10 mouse cellular contexts compared by ENCODE assay signal in genomic region chr8:57314216-57314615, GRCm38 (mm10). TPM values are rescaled to one million over a fixed set of nuclear protein-coding genes. Genes with fewer than 3 reads are reported as not detected.
DNase-seq lines count a peak whose midpoint lies in the region; ATAC-seq and TF ChIP-seq lines count a peak whose summit lies in the region.
"Had no signal": no experiment of that assay in that cellular context is flagged by ENCODE, and none has a peak within 500 bp of the region (broad histone marks: within the 10 kb centered on the region; RNA-seq: fewer than 3 reads in every experiment).

No protein-coding gene starts in this region.

- ATAC-seq in liver, embryonic 14.5 days (ENCODE audit: insufficient read depth) = no peak
- ATAC-seq in liver, embryonic 12.5 days = no peak
- ATAC-seq in megakaryocyte-erythroid progenitor cell, adult 5-6 weeks (replicated peaks; ENCODE audit: low FRiP score, low TSS enrichment, poor library complexity, severe bottlenecking) = 0 out of 2 replicates have a peak, but pooled peaks have one; percentile 55
- ATAC-seq in megakaryocyte, adult 5-6 weeks (ENCODE audit: poor library complexity, severe bottlenecking) = no peak

- no peak overlapping the region for H3K4me2 ChIP-seq in liver, embryonic 14.5 days (ENCODE audit: low read depth)
- no peak overlapping the region for H3K4me2 ChIP-seq in liver, embryonic 12.5 days
- H3K4me2 ChIP-seq: liver, embryonic 13.5 days had no signal

- TF ChIP-seq CTCF in liver, embryonic 14.5 days (IDR thresholded peaks at IDR 0.05; ENCODE audit: low read depth) = peak; percentile 18; the same call in 1 of the 2 replicates
- peak; percentile 36; the same call in 1 of the 2 replicates for TF ChIP-seq CTCF in embryonic fibroblast, embryonic 13.5 days (IDR thresholded peaks at IDR 0.05; ENCODE audit: borderline replicate concordance, insufficient read depth, low read length)

- H3K9ac ChIP-seq in liver, embryonic 14.5 days (replicated peaks) = no peak overlapping the region
- H3K9ac ChIP-seq in liver, embryonic 12.5 days = no peak overlapping the region
- H3K9ac ChIP-seq: liver, embryonic 13.5 days had no signal

- no peaks in the 10 kb centered on the region for H3K36me3 ChIP-seq in liver, embryonic 14.5 days (replicated peaks; ENCODE audit: control insufficient read depth, insufficient read depth, low read depth)
- H3K36me3 ChIP-seq in liver, embryonic 12.5 days = no peaks in the 10 kb centered on the region
- H3K36me3 ChIP-seq: liver, embryonic 13.5 days had no signal

- no peaks in the 10 kb centered on the region for H3K4me1 ChIP-seq in liver, embryonic 14.5 days (replicated peaks; ENCODE audit: control insufficient read depth in 2 of 2, insufficient read depth in 2 of 2, low read length in 1 of 2)
- 0 out of 2 replicates have a peak, but pooled peaks cover 4% of the 10 kb centered on the region for H3K4me1 ChIP-seq in liver, embryonic 12.5 days
- H3K4me1 ChIP-seq in embryonic fibroblast, embryonic 13.5 days (ENCODE audit: control insufficient read depth, insufficient read depth, low read length) = no peaks in the 10 kb centered on the region; the same call in 1 of the 2 replicates

- TF ChIP-seq POLR2A in embryonic fibroblast, embryonic 13.5 days (IDR thresholded peaks at IDR 0.05; ENCODE audit: low read depth, low read length) = no peak

- WGBS in liver, embryonic 14.5 days (ENCODE audit: insufficient replicate concordance) = 3% methylated on average over 10 of the region's 10 CpGs
- WGBS in liver, embryonic 12.5 days (ENCODE audit: insufficient replicate concordance) = 7% methylated on average over 10 of the region's 10 CpGs

- no peaks in the 10 kb centered on the region for H3K9me3 ChIP-seq in liver, embryonic 14.5 days (ENCODE audit: control insufficient read depth, low read length)
- no peaks in the 10 kb centered on the region for H3K9me3 ChIP-seq in liver, embryonic 12.5 days (replicated peaks)
- H3K9me3 ChIP-seq: liver, embryonic 13.5 days had no signal

- no peak overlapping the region for H3K4me3 ChIP-seq in liver, embryonic 14.5 days (ENCODE audit: insufficient read depth in 1 of 2, low read depth in 2 of 2, low read length in 2 of 2)
- no peak overlapping the region for H3K4me3 ChIP-seq in liver, embryonic 12.5 days
- no peak overlapping the region for H3K4me3 ChIP-seq in embryonic fibroblast, embryonic 13.5 days (ENCODE audit: insufficient read depth, low read length)
- H3K4me3 ChIP-seq: liver, embryonic 13.5 days had no signal

- no peak for TF ChIP-seq EP300 in liver, embryonic 14.5 days (IDR thresholded peaks at IDR 0.05; ENCODE audit: low read depth)

- peaks cover 67% of the 10 kb centered on the region for H3K27me3 ChIP-seq in liver, embryonic 14.5 days (ENCODE audit: control insufficient read depth, insufficient read depth, low read length)
- peaks cover 79% of the 10 kb centered on the region for H3K27me3 ChIP-seq in liver, embryonic 12.5 days (replicated peaks)

- peak; percentile 36 to 39 for DNase-seq in cerebellum, postnatal 10 days
- DNase-seq in cerebellum, adult 9-10 months = no peak
- no peak for DNase-seq in liver, embryonic 14.5 days (ENCODE audit: low read depth in 3 of 3, low spot score in 3 of 3)
- DNase-seq in gastrocnemius, postnatal 4 days (ENCODE audit: low spot score in 2 of 2) = no peak
- DNase-seq: liver, embryonic 13.5 days had no signal

- H3K27ac ChIP-seq in liver, embryonic 14.5 days = no peak overlapping the region
- no peak overlapping the region for H3K27ac ChIP-seq in liver, embryonic 12.5 days
- H3K27ac ChIP-seq in embryonic fibroblast, embryonic 13.5 days (ENCODE audit: insufficient read depth, low read length) = no peak overlapping the region
- H3K27ac ChIP-seq: liver, embryonic 13.5 days had no signal

RNA-seq across cellular contexts. Expression of gene Hand2, which starts 6.6 kb away (rescaled TPM):
- 1.1 and 2.1 TPM in 2 replicates for polyA plus RNA-seq in liver, embryonic 14.5 days (2012; rRNA removed)
- polyA plus RNA-seq in liver, embryonic 14.5 days (2014; fragmentation: Nextera tagmentation; extraction: Ambion mirVana) = 0.44 and 0.48 TPM in 2 replicates
- 2.5 and 2.6 TPM in 2 replicates for polyA plus RNA-seq in liver, embryonic 12.5 days (2016; fragmentation: Nextera tagmentation; extraction: Ambion mirVana)
- polyA plus RNA-seq in embryonic fibroblast, embryonic 13.5 days (2011; ENCODE audit: insufficient read length, low read depth, missing spikeins) = 3.3 and 5.0 TPM in 2 replicates
- total RNA-seq in megakaryocyte-erythroid progenitor cell, adult 5-6 weeks (2014; fragmentation: Nextera tagmentation) = not detected in 2 replicates
- not detected in 2 replicates for total RNA-seq in megakaryocyte-erythroid progenitor cell, adult 5-6 weeks (2017)
- 1 to 10 TPM; 1.5 to 1.6 TPM for total RNA-seq in gastrocnemius, postnatal 4 days (2021)
- not detected in 2 replicates for total RNA-seq in megakaryocyte, adult 5-6 weeks (2015)
- total RNA-seq in megakaryocyte, adult 5-6 weeks (2017) = not detected in 2 replicates
- total RNA-seq: neutrophil, adult 5-6 weeks had no signal

Comparison
In these comparisons a context has a peak if more than half of its experiments do, and no peak if none do; other contexts are left out.
1. DNase-seq: peak in cerebellum, postnatal 10 days (2 of 2); none in cerebellum, adult 9-10 months (single experiment), liver, embryonic 14.5 days (0 of 3) and gastrocnemius, postnatal 4 days (0 of 2).